Mouse (Mus musculus) intestine, embryonic 14.5 days (tissue): ENCODE measurements at regions not wholly inside any gene's neighbourhood (a gene's known extent, or its start where the extent isn't known, plus 50 kb on each side); places are given as distances from the start of the nearest gene placed in this dataset.

Source experiments
- ATAC-seq: fragments of 200-750 bp; cut with Nextera tagmentation; replicated peaks from 2 replicates; pipeline ENCODE4 v1.8.0; 2017; ENCODE audit warnings: low read depth, moderate number of reproducible peaks, moderate TSS enrichment, moderate library complexity; ENCODE audit not compliant: low FRiP score, low TSS enrichment
- DNase-seq: peaks from one replicate; pipeline ENCODE4 v3.0.0-alpha.2; 2018; ENCODE audit warnings: low spot score
- H3K27ac ChIP-seq: fragments of 300-500 bp; sonication (generic); 2 replicates; pipeline ENCODE4 v1.5.1; 2014; ENCODE audit warnings: low read depth, mild to moderate bottlenecking, control low read depth
- H3K27me3 ChIP-seq: fragments of 300-500 bp; sonication (generic); replicated peaks from 2 replicates; pipeline ENCODE4 v1.6.1; 2014; ENCODE audit warnings: low read length, control low read depth; ENCODE audit not compliant: control insufficient read depth, insufficient read depth
- H3K36me3 ChIP-seq: fragments of 300-500 bp; sonication (generic); 2 replicates; pipeline ENCODE4 v1.6.1; 2014; ENCODE audit warnings: low read length, control low read depth; ENCODE audit not compliant: control insufficient read depth, insufficient read depth
- H3K4me1 ChIP-seq: fragments of 300-500 bp; sonication (generic); replicated peaks from 2 replicates; pipeline ENCODE4 v1.6.1; 2014; ENCODE audit warnings: low read length, control low read depth, mixed read lengths; ENCODE audit not compliant: control insufficient read depth, insufficient read depth
- H3K4me2 ChIP-seq: fragments of 300-500 bp; sonication (generic); 2 replicates; pipeline ENCODE4 v1.6.1; 2014; ENCODE audit warnings: low read length
- H3K4me3 ChIP-seq: fragments of 300-500 bp; sonication (generic); 2 replicates; pipeline ENCODE4 v1.5.1; 2014; ENCODE audit warnings: low read depth, low read length, control low read depth, mixed read lengths
- H3K9ac ChIP-seq: fragments of 300-500 bp; sonication (generic); 2 replicates; pipeline ENCODE4 v1.6.1; 2014; ENCODE audit warnings: mild to moderate bottlenecking, low read length
- H3K9me3 ChIP-seq: fragments of 300-500 bp; sonication (generic); 2 replicates; pipeline ENCODE4 v1.6.1; 2016; ENCODE audit warnings: low read length, control low read depth; ENCODE audit not compliant: control insufficient read depth
- WGBS: fragments of 180-500 bp; shearing (Covaris S2); extraction: QIAGEN DNeasy Blood & Tissue Kit; methylation state at CpG from one replicate; pipeline ENCODE4 v1.1.7; 2014; 5-methylcytosine and 5-hydroxymethylcytosine counted together

- Histone ChIP-seq H3K27ac (no peak overlapping the region), H3K9me3 (no peaks in the 10 kb centered on the region), H3K27me3 (no peaks in the 10 kb centered on the region), H3K4me3 (no peak overlapping the region), H3K4me2 (no peak overlapping the region), H3K4me1 (no peaks in the 10 kb centered on the region), H3K36me3 (no peaks in the 10 kb centered on the region), H3K9ac (no peak overlapping the region)
- ATAC-seq (no peak), DNase-seq (no peak)
- WGBS, result 74% methylated on average over 5 of the region's 5 CpGs
These were observed 345.9 kb upstream of the Pik3r1 start for GRCm38 (mm10) chr13:102113941-102114340.

- no peak for DNase-seq
- Histone ChIP-seq H3K4me2 (no peak overlapping the region), H3K27me3 (no peaks in the 10 kb centered on the region), H3K4me3 (no peak overlapping the region), H3K27ac (no peak overlapping the region), H3K36me3 (no peaks in the 10 kb centered on the region), H3K9me3 (no peaks in the 10 kb centered on the region), H3K9ac (no peak overlapping the region), H3K4me1 (no peaks in the 10 kb centered on the region)
- no peak for ATAC-seq
- 91% methylated on average over 6 of the region's 6 CpGs for WGBS
These were observed 354.3 kb upstream of the Pik3r1 start for GRCm38 (mm10) chr13:102122341-102122740.

GRCm38 (mm10) chr13:102127933-102128430 lies 360.0 kb upstream of the Pik3r1 start:
- 74% methylated on average over 4 of the region's 4 CpGs for WGBS
- Histone ChIP-seq H3K4me2 (no peak overlapping the region), H3K9ac (no peak overlapping the region), H3K27ac (no peak overlapping the region), H3K9me3 (no peaks in the 10 kb centered on the region), H3K4me3 (no peak overlapping the region), H3K36me3 (no peaks in the 10 kb centered on the region), H3K27me3 (no peaks in the 10 kb centered on the region), H3K4me1 (no peaks in the 10 kb centered on the region)
- DNase-seq (no peak), ATAC-seq (no peak)

- ATAC-seq, result no peak
- Histone ChIP-seq H3K4me1 (no peaks in the 10 kb centered on the region), H3K9ac (no peak overlapping the region), H3K9me3 (no peaks in the 10 kb centered on the region), H3K36me3 (no peaks in the 10 kb centered on the region), H3K4me3 (no peak overlapping the region), H3K27me3 (no peaks in the 10 kb centered on the region), H3K4me2 (no peak overlapping the region), H3K27ac (no peak overlapping the region)
- no peak for DNase-seq
- 84% methylated on average over 2 of the region's 2 CpGs for WGBS
These were observed 363.4 kb upstream of the Pik3r1 start for GRCm38 (mm10) chr13:102131459-102131858.

GRCm38 (mm10) chr13:102132154-102132553 lies 364.1 kb upstream of the Pik3r1 start:
- H3K4me3 ChIP-seq, result no peak overlapping the region
- no peak overlapping the region for H3K9ac ChIP-seq
- 65% methylated on average over 5 of the region's 5 CpGs for WGBS
- H3K27ac ChIP-seq, result no peak overlapping the region
- H3K9me3 ChIP-seq, result no peaks in the 10 kb centered on the region
- no peaks in the 10 kb centered on the region for H3K27me3 ChIP-seq
- no peaks in the 10 kb centered on the region for H3K4me1 ChIP-seq
- 0 out of 2 replicates have a peak, but pooled peaks have one; percentile 60 for ATAC-seq
- DNase-seq, result no peak
- no peaks in the 10 kb centered on the region for H3K36me3 ChIP-seq
- H3K4me2 ChIP-seq, result no peak overlapping the region

- no peak overlapping the region for H3K4me3 ChIP-seq
- H3K9me3 ChIP-seq, result no peaks in the 10 kb centered on the region
- no peak overlapping the region for H3K27ac ChIP-seq
- no peaks in the 10 kb centered on the region for H3K27me3 ChIP-seq
- no peak overlapping the region for H3K4me2 ChIP-seq
- no peak for ATAC-seq
- H3K9ac ChIP-seq, result no peak overlapping the region
- no peaks in the 10 kb centered on the region for H3K4me1 ChIP-seq
- no peaks in the 10 kb centered on the region for H3K36me3 ChIP-seq
- 65% methylated on average over 2 of the region's 2 CpGs for WGBS
- DNase-seq, result no peak
These were observed 364.7 kb upstream of the Pik3r1 start for GRCm38 (mm10) chr13:102132696-102133095.

- H3K9ac ChIP-seq, result no peak overlapping the region
- no peaks in the 10 kb centered on the region for H3K9me3 ChIP-seq
- no peak for DNase-seq
- no peak overlapping the region for H3K27ac ChIP-seq
- no peaks in the 10 kb centered on the region for H3K4me1 ChIP-seq
- no peaks in the 10 kb centered on the region for H3K36me3 ChIP-seq
- no peak overlapping the region for H3K4me2 ChIP-seq
- no peak overlapping the region for H3K4me3 ChIP-seq
- no peak for ATAC-seq
- no peaks in the 10 kb centered on the region for H3K27me3 ChIP-seq
These were observed 367.2 kb upstream of the Pik3r1 start for GRCm38 (mm10) chr13:102135210-102135609.

- H3K4me2 ChIP-seq, result no peak overlapping the region
- DNase-seq (no peak), ATAC-seq (no peak)
- H3K36me3 ChIP-seq, result no peaks in the 10 kb centered on the region
- H3K27ac ChIP-seq, result no peak overlapping the region
- no peaks in the 10 kb centered on the region for H3K27me3 ChIP-seq
- H3K9me3 ChIP-seq, result no peaks in the 10 kb centered on the region
- no peak overlapping the region for H3K9ac ChIP-seq
- H3K4me1 ChIP-seq, result no peaks in the 10 kb centered on the region
- WGBS, result 92% methylated on average over 7 of the region's 7 CpGs
- H3K4me3 ChIP-seq, result no peak overlapping the region
These were observed 375.0 kb upstream of the Pik3r1 start for GRCm38 (mm10) chr13:102142986-102143385.

GRCm38 (mm10) chr13:102143848-102144247 lies 375.8 kb upstream of the Pik3r1 start:
- Histone ChIP-seq H3K4me3 (no peak overlapping the region), H3K9me3 (no peaks in the 10 kb centered on the region), H3K27ac (no peak overlapping the region), H3K36me3 (no peaks in the 10 kb centered on the region), H3K27me3 (no peaks in the 10 kb centered on the region), H3K9ac (no peak overlapping the region), H3K4me2 (no peak overlapping the region), H3K4me1 (no peaks in the 10 kb centered on the region)
- 62% methylated on average over 2 of the region's 2 CpGs for WGBS
- ATAC-seq, result no peak
- no peak for DNase-seq
